Mouse (Mus musculus) retina, adult 2 months (tissue): ENCODE data around the gene Galnt10.

ENCODE experiments used
- DNase-seq: peaks from one replicate; pipeline ENCODE4 v3.0.0-alpha.2; 2012; ENCODE audit warnings: low read depth, low spot score

Galnt10 gene

GRCm38 (mm10) chr11:57727303-57727969 lies 82.2 kb downstream of the Galnt10 start:
- no peak for DNase-seq

- no peak for DNase-seq
Measured at GRCm38 (mm10) chr11:57732410-57733281, 87.4 kb downstream of the Galnt10 start.

- no peak for DNase-seq
Measured at GRCm38 (mm10) chr11:57747294-57748080, 102.2 kb downstream of the Galnt10 start.

GRCm38 (mm10) chr11:57753538-57754203 lies 108.4 kb downstream of the Galnt10 start:
- DNase-seq: no peak

GRCm38 (mm10) chr11:57758621-57759020 lies 113.4 kb downstream of the Galnt10 start:
- DNase-seq: no peak

- no peak for DNase-seq
Measured at GRCm38 (mm10) chr11:57760509-57761058, 115.3 kb downstream of the Galnt10 start.

GRCm38 (mm10) chr11:57761347-57761746 lies 116.1 kb downstream of the Galnt10 start:
- DNase-seq: no peak

- DNase-seq: no peak
Measured at GRCm38 (mm10) chr11:57764124-57764523, 118.9 kb downstream of the Galnt10 start.

GRCm38 (mm10) chr11:57766617-57767016 lies 121.4 kb downstream of the Galnt10 start:
- DNase-seq: no peak

- no peak for DNase-seq
Measured at GRCm38 (mm10) chr11:57767171-57767570, 121.9 kb downstream of the Galnt10 start.

- DNase-seq: no peak
Measured at GRCm38 (mm10) chr11:57770776-57771175, 125.5 kb downstream of the Galnt10 start.

- no peak for DNase-seq
Measured at GRCm38 (mm10) chr11:57771676-57772075, 126.4 kb downstream of the Galnt10 start.

GRCm38 (mm10) chr11:57773479-57773878 lies 128.2 kb downstream of the Galnt10 start:
- DNase-seq: no peak

GRCm38 (mm10) chr11:57773936-57774335 lies 128.7 kb downstream of the Galnt10 start:
- peak; percentile 23 for DNase-seq

- no peak for DNase-seq
Measured at GRCm38 (mm10) chr11:57775868-57776267, 130.6 kb downstream of the Galnt10 start.

- DNase-seq: no peak
Measured at GRCm38 (mm10) chr11:57776546-57776945, 131.3 kb downstream of the Galnt10 start.

- no peak for DNase-seq
Measured at GRCm38 (mm10) chr11:57778349-57778748, 133.1 kb downstream of the Galnt10 start.

- DNase-seq: no peak
Measured at GRCm38 (mm10) chr11:57779824-57780223, 134.6 kb downstream of the Galnt10 start.

GRCm38 (mm10) chr11:57786616-57787418 lies 141.6 kb downstream of the Galnt10 start:
- no peak for DNase-seq

GRCm38 (mm10) chr11:57787913-57788312 lies 142.7 kb downstream of the Galnt10 start:
- DNase-seq: no peak
